Mouse (Mus musculus) liver, adult 2 months (tissue): ENCODE data around the gene Ccl5. TPM values are rescaled to one million over a fixed set of nuclear protein-coding genes. Genes with fewer than 3 reads are reported as not detected.

Experiments
- DNase-seq: peaks from one replicate; pipeline ENCODE4 v3.0.0-alpha.2; 2011; ENCODE audit warnings: low read depth, low spot score; ENCODE audit errors: extremely low read depth
- H3K27ac ChIP-seq: fragments of 200-500 bp; replicated peaks from 2 replicates; pipeline ENCODE4 v1.5.1; 2012; ENCODE audit warnings: low read depth, mild to moderate bottlenecking, control low read depth, inconsistent platforms, low read length; ENCODE audit not compliant: insufficient read depth
- H3K27me3 ChIP-seq: fragments of 200-500 bp; 2 replicates; pipeline ENCODE4 v1.6.1; 2012; ENCODE audit warnings: mild to moderate bottlenecking, moderate library complexity, low read length, inconsistent platforms; ENCODE audit not compliant: control insufficient read depth, insufficient read depth
- H3K36me3 ChIP-seq: fragments of 200-500 bp; 2 replicates; pipeline ENCODE4 v1.6.1; 2012; ENCODE audit warnings: low read length, inconsistent platforms; ENCODE audit not compliant: control insufficient read depth, insufficient read depth
- H3K4me1 ChIP-seq: fragments of 200-500 bp; 2 replicates; pipeline ENCODE4 v1.6.1; 2011; ENCODE audit warnings: low read length; ENCODE audit not compliant: control insufficient read depth, insufficient read depth
- H3K4me3 ChIP-seq: fragments of 200-500 bp; 2 replicates; pipeline ENCODE4 v1.5.1; 2011; ENCODE audit warnings: low read depth, mild to moderate bottlenecking, control low read depth, low read length, moderate library complexity; ENCODE audit not compliant: insufficient read depth
- H3K79me2 ChIP-seq: fragments of 200-500 bp; 2 replicates; pipeline ENCODE4 v1.6.1; 2012; ENCODE audit warnings: inconsistent platforms, mild to moderate bottlenecking, low read length, moderate library complexity; ENCODE audit not compliant: control insufficient read depth, insufficient read depth
- H3K9ac ChIP-seq: fragments of 200-500 bp; 2 replicates; pipeline ENCODE4 v1.6.1; 2012; ENCODE audit warnings: low read depth, mild to moderate bottlenecking, control low read depth, inconsistent platforms, low read length
- CTCF ChIP-seq: fragments of 200-500 bp; IDR thresholded peaks from 2 replicates; pipeline ENCODE4 v1.5.1; 2011; ENCODE audit warnings: low read depth, low read length, control low read depth
- POLR2A ChIP-seq: fragments of 200-500 bp; IDR thresholded peaks from 2 replicates; pipeline ENCODE4 v1.6.1; 2011; ENCODE audit warnings: low read length, control low read depth; ENCODE audit not compliant: insufficient read depth; ENCODE audit errors: extremely low read depth
- WGBS: fragments of 180-500 bp; shearing (Covaris S2); methylation state at CpG from one replicate; pipeline ENCODE4 v1.1.7; 2018; 5-methylcytosine and 5-hydroxymethylcytosine counted together
- polyA plus RNA-seq: library from polyadenylated mRNA; depleted of rRNA; stranded (reverse); fragments of >200 nt; gene quantifications from 2 replicates; pipeline ENCODE4 v1.2.3, GENCODE M21; 2012; rRNA removed
- total RNA-seq: library from RNA; depleted of rRNA; stranded (reverse); fragments of >200 nt; gene quantifications from 2 replicates; pipeline ENCODE4 v1.2.3, GENCODE M21; 2014; rRNA removed

Ccl5 gene
- total and polyA plus RNA-seq, 2 experiments = 0.37 to 13.2 TPM

DNA sequence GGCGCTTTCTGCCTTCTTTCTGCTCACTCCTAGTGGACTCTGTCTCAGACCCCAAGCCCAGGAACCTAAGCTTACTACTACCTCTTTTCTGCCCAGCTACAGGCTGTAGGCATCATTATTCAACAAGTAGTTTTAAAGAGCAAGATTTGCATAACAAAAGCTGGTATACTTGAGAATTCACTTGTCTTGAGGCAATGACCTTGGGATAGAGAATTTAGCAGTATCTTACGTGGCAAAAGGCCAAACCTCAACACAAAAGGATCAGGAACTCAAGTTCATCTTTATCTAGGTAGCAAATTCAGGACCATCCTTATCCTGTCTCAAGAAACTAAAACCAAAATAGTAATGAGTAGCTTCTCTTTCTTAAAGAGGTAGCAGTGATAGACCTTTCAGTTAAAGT is 34.7 kb downstream of the Ccl5 start:
- TF ChIP-seq CTCF (no peak), POLR2A (no peak)
- H3K4me3 ChIP-seq = no peak overlapping the region
- H3K27me3 ChIP-seq = no peaks in the 10 kb centered on the region
- H3K27ac ChIP-seq = no peak overlapping the region
- 82% methylated on average over 2 of the region's 2 CpGs for WGBS
- DNase-seq = no peak
- no peaks in the 10 kb centered on the region for H3K4me1 ChIP-seq
- H3K79me2 ChIP-seq = no peaks in the 10 kb centered on the region
- no peak overlapping the region for H3K9ac ChIP-seq
- H3K36me3 ChIP-seq = peaks cover 30% of the 10 kb centered on the region

DNA sequence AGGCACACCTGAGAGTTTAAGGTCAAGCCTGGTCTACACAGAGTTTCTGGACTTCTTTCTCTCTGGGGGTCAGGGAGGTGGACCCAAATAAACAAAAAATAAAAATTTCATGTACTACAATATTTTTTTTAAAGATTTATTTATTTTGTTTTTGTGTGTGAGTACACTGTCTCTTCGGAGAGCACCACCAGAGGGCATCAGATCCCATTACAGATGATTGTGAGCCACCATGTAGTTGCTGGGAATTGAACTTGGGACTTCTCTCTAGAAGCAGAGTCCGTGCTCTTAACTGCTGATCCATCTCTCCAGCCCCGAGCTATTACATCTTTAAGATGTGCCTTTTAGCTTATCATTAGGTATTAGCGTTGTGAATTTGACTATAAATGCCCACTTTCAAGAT is 38.8 kb downstream of the Ccl5 start:
- H3K27ac ChIP-seq = no peak overlapping the region
- H3K79me2 ChIP-seq = no peaks in the 10 kb centered on the region
- no peak for TF ChIP-seq POLR2A
- peaks cover 27% of the 10 kb centered on the region for H3K36me3 ChIP-seq
- no peak for DNase-seq
- WGBS = 78% methylated on average over 4 of the region's 4 CpGs
- no peak overlapping the region for H3K4me3 ChIP-seq
- no peaks in the 10 kb centered on the region for H3K4me1 ChIP-seq
- H3K9ac ChIP-seq = no peak overlapping the region
- H3K27me3 ChIP-seq = no peaks in the 10 kb centered on the region

Other genes with a start within 250 kb of the Ccl5 start
- not detected in 2 replicates for gene Slfn14, start 243.8 kb downstream of the Ccl5 start, total RNA-seq
- gene Slfn14, start 243.8 kb downstream of the Ccl5 start, polyA plus RNA-seq = not detected in 2 replicates
- 25.4 and 31.3 TPM in 2 replicates for gene Ap2b1, start 231.5 kb downstream of the Ccl5 start, total RNA-seq
- 16.2 and 16.3 TPM in 2 replicates for gene Ap2b1, start 231.5 kb downstream of the Ccl5 start, polyA plus RNA-seq
- gene Pex12, start 227.9 kb downstream of the Ccl5 start, total RNA-seq = 4.3 and 5.5 TPM in 2 replicates
- 7.9 and 10.1 TPM in 2 replicates for gene Pex12, start 227.9 kb downstream of the Ccl5 start, polyA plus RNA-seq
- gene Rasl10b, start 121.4 kb downstream of the Ccl5 start, total RNA-seq = 0.07 and 0.18 TPM in 2 replicates
- gene Rasl10b, start 121.4 kb downstream of the Ccl5 start, polyA plus RNA-seq = 0.12 and 0.24 TPM in 2 replicates
- not detected in 2 replicates for gene Gas2l2, start 101.1 kb downstream of the Ccl5 start, total RNA-seq
- not detected in 2 replicates for gene Gas2l2, start 101.1 kb downstream of the Ccl5 start, polyA plus RNA-seq
- gene 1700020L24Rik, start 92.8 kb downstream of the Ccl5 start, total RNA-seq = not detected in 2 replicates
- gene 1700020L24Rik, start 92.8 kb downstream of the Ccl5 start, polyA plus RNA-seq = not detected in 2 replicates
- 0.18 and 0.27 TPM in 2 replicates for gene Mmp28, start 67.4 kb downstream of the Ccl5 start, total RNA-seq
- gene Mmp28, start 67.4 kb downstream of the Ccl5 start, polyA plus RNA-seq = 0.26 and 0.29 TPM in 2 replicates
- 29.1 and 29.9 TPM in 2 replicates for gene Taf15, start 57.4 kb downstream of the Ccl5 start, total RNA-seq
- 7.1 and 8.5 TPM in 2 replicates for gene Taf15, start 57.4 kb downstream of the Ccl5 start, polyA plus RNA-seq
- not detected in 2 replicates for gene Heatr9, start 8.3 kb downstream of the Ccl5 start, total RNA-seq
- not detected in 2 replicates for gene Heatr9, start 8.3 kb downstream of the Ccl5 start, polyA plus RNA-seq
- 92.1 and 125 TPM in 2 replicates for gene Ccl9, start 48.1 kb upstream of the Ccl5 start, total RNA-seq
- gene Ccl9, start 48.1 kb upstream of the Ccl5 start, polyA plus RNA-seq = 45.5 and 61.7 TPM in 2 replicates
- gene Ccl6, start 62.6 kb upstream of the Ccl5 start, total RNA-seq = 8.7 and 14.1 TPM in 2 replicates
- gene Ccl6, start 62.6 kb upstream of the Ccl5 start, polyA plus RNA-seq = 2.5 and 3.3 TPM in 2 replicates
- gene Rpl9-ps1, start 115.1 kb upstream of the Ccl5 start, total RNA-seq = not detected in 2 replicates
- gene Rpl9-ps1, start 115.1 kb upstream of the Ccl5 start, polyA plus RNA-seq = not detected in 2 replicates
- 0.18 TPM in 1 of 2 replicates, not detected in the other for gene Ccl3, start 118.8 kb upstream of the Ccl5 start, total RNA-seq
- 0.42 and 0.48 TPM in 2 replicates for gene Ccl3, start 118.8 kb upstream of the Ccl5 start, polyA plus RNA-seq
- 0.40 TPM in 1 of 2 replicates, not detected in the other for gene Ccl4, start 132.1 kb upstream of the Ccl5 start, total RNA-seq
- gene Ccl4, start 132.1 kb upstream of the Ccl5 start, polyA plus RNA-seq = 1.1 TPM in 1 of 2 replicates, not detected in the other
- gene Wfdc17, start 173.5 kb upstream of the Ccl5 start, total RNA-seq = 40.9 and 46.0 TPM in 2 replicates
- 8.0 and 19.9 TPM in 2 replicates for gene Wfdc17, start 173.5 kb upstream of the Ccl5 start, polyA plus RNA-seq
- not detected in 2 replicates for gene Wfdc18, start 178.5 kb upstream of the Ccl5 start, total RNA-seq
- not detected in 2 replicates for gene Wfdc18, start 178.5 kb upstream of the Ccl5 start, polyA plus RNA-seq
- gene Wfdc21, start 216.4 kb upstream of the Ccl5 start, total RNA-seq = 1,058 and 3,004 TPM in 2 replicates
- 2,463 and 2,494 TPM in 2 replicates for gene Wfdc21, start 216.4 kb upstream of the Ccl5 start, polyA plus RNA-seq
- gene Heatr6, start 223.2 kb upstream of the Ccl5 start, total RNA-seq = 6.5 and 8.9 TPM in 2 replicates
- gene Heatr6, start 223.2 kb upstream of the Ccl5 start, polyA plus RNA-seq = 9.7 and 9.8 TPM in 2 replicates